Mouse (Mus musculus): ENCODE results near the gene Oxct2b.
"Not testable (repeated sequence)": the region's sequence is repeated elsewhere in the genome, so short reads cannot be mapped to it uniquely, and the experiment has no call there.

The Oxct2b gene

DNA sequence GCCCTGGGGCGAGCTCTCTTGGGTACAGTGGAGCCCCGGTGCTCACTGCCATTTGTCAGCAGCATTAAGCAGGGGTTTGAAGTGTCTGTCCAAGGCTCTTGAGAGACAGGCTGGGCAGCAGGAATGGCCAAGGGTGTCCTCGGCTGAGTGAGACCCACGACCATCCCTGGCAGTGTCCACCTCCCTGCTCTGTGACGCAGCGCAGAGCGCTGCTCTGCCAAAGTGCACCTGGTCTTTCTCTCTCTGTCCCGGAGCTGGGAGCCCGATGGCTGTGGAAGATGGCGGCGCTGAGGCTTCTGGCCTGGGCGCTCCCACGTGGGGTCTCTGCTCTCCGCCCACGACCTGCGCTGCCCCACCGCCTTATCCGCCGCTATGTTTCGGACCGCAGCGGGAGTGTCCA, at the start of gene Oxct2b:
Gene Oxct2b (plus strand): TSS at position 256 of the 400 bp plus-strand sequence.
- in situ Hi-C loops (cut with MboI), result no loop called here

DNA sequence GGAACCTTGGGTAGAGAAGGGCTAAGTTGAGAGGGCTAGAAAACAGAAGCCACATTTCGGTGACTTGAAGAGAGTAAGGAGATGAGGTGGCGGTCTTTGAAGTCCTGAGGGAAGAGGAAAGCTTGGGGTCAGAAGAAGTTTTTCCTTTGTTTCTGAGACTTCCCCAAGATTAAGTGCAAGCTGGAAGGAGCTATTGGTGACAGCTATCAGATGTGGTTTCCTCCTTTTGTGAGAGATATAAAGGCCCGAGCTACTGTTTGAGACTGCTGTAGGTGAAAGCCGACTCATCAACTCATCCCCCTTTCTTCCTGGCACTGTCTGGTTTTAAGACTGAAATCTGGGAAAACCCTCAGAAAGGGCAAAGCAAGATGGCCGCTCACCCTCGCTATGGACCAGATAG, 47.4 kb upstream of the Oxct2b start:
- in situ Hi-C loops (cut with MboI), result no loop called here

DNA sequence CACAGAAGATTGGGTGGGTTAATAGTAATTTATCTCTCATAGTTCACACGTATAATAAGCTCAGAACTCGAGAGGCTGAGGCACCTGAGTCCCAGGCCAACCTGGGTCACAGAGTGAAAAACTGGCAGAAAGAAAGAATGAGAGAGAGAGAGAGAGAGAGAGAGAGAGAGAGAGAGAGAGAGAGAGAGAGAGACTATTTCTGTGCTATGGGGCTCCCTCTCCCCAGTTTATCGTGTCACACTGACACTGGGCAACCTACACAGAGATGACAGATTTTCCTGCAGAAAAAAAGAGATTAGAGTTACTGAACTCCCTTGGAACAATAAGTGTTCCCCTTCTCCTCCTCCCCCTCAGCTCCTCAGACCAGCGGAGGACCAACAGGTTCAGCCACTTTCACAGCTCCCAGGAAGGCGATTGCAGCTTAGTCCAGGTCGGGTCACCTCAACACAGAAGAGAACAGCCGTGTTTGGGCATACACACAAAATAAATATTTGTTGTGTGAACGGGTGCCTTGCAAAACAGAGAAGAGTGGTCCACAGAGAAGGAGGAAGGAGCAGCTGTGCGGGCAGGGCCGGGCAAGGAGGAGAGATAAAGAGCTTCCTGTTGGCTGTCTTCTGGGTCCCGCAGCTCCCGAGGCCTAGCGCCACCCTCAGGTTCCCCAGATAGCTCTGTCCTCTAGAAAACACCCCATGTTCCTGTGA, 44.6 kb upstream of the Oxct2b start:
- in situ Hi-C loops (cut with MboI), result no loop called here

DNA sequence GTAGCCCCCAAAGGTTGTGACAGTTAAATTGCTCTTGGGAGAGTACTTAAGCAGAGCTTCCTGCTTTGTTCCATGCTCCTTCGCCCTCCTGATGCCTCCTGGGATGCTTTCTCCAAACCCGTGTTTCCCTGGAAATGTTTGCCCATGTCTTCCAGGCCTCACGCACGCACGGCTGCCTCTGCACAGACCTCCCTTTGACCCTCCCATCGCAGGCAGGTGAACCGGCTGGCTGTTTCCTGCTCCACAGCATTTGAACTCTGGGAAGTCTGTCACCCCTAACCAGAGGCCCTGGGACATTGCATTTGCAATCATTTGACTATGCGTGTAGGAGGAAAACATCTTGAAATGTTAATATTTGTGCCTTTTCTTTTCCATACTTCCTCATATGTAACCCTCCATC, 39.1 kb upstream of the Oxct2b start:
- in situ Hi-C loops (cut with MboI), result no loop called here

DNA sequence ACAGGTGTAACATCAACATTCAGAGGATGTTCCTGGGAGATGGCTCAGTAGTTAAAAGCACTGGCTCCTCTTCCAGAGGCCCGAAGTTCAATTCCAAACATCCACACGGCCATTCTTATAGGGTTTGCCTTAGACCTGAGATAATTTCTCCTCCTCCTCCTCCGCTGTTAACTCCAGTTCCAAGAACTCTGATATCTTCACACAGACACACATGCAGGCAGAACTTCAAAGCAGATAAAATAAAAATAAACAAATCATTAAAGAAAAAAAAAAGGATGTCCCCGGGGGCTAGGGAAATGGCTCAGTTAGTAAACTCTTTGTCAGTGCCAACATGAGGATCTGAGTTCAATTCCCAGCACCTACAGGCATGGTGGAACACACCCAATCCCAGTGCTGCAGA, 37.8 kb upstream of the Oxct2b start:
- in situ Hi-C loops (cut with MboI), result no loop called here

DNA sequence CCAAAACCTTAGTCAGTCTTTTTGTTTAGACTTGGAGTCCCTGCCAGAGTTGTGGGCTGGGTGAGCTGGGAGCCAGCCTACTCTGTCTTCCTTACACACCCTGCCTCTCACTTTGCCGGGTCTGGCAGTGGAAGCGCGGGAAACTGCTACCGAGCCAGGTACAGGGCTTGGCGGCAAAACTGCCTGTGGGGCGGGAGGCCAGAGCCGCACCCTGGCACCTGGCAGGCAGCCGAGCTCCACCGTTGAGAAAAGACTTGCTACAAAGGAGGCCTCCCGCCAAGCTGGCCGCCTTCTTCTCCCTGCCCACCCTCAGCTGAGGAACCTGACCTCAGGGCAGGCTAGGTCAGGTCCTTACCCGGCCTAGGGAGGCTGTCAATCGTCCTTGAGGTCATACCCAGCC, 35.3 kb upstream of the Oxct2b start:
- in situ Hi-C loops (cut with MboI), result loop anchor here (5.0 to 10.0 kb wide), 2 partner anchors 83 to 186 kb away; partner anchors contain the start of gene Mycl

DNA sequence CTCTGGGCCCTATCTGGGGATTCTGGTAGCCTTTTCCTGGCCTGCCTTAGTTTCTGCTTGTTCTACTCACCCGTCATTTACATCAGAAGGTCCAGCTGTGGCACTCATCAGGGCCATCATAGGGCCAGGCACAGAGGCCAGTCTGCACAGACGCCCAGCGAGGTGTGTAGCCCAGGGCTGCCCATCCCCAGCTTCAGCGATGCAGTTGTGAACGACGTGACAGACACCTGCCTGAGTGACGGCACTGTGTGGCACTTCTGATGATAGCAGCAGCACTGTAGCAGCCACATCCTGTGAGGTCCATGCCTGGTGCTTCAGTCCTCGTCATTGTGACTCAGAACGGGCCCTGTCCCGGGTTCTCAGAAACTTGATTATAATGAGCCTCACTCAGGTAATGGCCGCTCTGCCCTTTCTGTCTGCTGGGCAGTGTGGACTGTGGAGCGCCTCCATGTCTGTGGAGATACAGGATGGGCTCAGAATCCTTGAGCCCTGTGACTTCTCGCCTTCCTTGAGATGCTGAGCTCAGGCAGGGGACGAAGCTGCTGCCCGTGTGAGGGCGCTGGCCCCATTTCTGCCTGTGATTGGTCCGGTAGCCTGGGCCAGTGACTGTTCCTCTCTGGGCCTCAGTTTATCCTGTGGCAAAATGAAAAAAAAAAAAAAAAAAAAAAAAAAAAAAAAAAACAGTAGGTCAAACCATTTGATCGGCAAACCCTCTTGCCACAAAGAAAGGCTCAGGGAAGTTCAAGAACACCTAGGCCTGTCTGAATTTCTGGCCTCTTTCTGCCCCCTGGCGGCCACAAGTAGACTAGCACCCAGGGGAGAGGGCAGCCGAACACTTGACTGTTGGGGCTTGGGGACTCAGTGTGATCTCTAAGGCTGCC, 33.5 kb upstream of the Oxct2b start:
- in situ Hi-C loops (cut with MboI), result loop anchor here (5.0 to 10.0 kb wide), 2 partner anchors 85 to 188 kb away; partner anchors contain the start of gene Mycl

DNA sequence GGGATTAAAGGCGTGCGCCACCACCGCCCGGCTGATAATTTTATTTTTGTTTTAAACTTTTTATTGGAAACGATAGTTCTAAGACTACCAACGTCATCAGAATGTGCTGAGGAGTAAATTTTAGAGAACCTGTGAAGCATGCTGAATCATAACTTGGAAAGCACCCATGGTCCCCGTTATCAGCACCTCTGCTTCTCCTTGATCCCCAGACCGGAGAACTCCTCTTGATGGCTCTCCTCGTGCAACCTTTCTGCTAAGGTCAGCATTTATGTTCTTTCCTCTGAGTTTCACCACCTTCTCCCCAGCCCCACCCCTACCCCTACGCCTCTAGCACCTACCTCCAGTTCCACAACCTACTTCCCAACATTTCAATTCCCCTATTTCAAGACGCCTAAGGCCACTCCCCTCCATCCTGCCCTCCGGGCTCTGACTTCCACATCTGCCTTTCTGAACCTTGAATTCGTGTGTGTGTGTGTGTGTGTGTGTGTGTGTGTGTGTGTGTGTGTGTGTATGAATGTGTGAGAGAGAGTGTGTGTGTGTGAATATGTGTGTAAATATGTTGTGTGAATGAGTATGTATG, 32.7 kb upstream of the Oxct2b start:
- in situ Hi-C loops (cut with MboI), result loop anchor here (5.0 to 10.0 kb wide), 2 partner anchors 86 to 189 kb away; partner anchors contain the start of gene Mycl

DNA sequence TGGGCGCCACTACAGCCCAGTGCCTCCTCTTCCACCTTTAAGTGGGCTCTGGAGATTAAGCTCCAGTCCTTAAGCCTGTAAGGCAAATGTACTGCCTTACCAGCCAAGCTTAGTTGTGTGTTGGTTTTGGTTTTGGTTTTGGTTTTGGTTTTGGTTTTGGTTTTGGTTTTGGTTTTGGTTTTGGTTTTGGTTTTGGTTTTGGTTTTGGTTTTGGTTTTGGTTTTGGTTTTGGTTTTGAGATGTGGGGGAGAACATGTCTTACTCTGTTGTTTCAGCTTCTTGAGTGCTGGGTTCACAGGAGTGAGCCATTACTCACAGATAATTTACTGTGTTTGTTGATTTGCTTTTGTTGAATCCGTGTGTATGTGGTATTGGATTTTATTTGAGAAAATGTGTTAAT, 30.8 kb upstream of the Oxct2b start:
- in situ Hi-C loops (cut with MboI), result loop anchor here (10.0 kb wide), 1 partner anchor 190 kb away; no protein-coding TSS in a partner anchor

DNA sequence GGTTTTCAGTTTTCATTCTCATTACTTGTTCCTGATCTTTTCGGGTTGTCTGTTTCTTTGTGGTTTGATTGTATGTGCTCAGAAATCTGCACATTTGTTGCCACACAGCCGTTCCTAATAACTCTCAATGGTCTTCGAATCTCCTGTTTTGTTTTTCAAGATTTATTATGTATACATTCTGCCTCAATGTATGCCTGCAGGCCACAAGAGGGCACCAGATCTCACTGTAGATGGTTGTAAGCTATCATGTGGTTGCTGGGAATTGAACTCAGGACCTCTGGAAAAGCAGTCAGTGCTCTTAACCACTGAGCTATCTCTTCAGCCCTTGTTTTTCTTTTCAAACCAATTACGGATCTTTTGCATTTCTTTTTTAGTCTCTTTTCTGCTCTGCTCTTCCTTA, 29.7 kb upstream of the Oxct2b start:
- in situ Hi-C loops (cut with MboI), result loop anchor here (10.0 kb wide), 1 partner anchor 192 kb away; no protein-coding TSS in a partner anchor

DNA sequence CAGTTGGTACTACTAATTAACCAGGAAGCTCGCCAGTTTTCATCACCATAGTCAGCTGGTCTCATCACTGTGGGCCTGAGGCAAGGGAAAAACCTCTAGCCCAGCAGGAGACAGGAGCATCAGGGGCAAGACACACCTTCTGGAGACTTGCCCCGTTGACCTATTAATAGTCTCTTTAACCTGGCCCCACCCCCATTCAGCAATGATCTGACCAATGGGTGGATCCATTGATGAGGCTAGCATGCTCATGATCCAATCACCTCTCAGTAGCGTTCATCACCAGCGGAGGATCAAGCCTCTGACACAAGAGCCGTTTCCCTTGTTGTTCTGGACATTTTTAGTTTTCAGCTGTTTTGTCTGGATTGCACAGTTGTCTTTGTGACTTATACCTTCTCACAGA, 23.4 kb upstream of the Oxct2b start:
- in situ Hi-C loops (cut with MboI), result no loop called here

DNA sequence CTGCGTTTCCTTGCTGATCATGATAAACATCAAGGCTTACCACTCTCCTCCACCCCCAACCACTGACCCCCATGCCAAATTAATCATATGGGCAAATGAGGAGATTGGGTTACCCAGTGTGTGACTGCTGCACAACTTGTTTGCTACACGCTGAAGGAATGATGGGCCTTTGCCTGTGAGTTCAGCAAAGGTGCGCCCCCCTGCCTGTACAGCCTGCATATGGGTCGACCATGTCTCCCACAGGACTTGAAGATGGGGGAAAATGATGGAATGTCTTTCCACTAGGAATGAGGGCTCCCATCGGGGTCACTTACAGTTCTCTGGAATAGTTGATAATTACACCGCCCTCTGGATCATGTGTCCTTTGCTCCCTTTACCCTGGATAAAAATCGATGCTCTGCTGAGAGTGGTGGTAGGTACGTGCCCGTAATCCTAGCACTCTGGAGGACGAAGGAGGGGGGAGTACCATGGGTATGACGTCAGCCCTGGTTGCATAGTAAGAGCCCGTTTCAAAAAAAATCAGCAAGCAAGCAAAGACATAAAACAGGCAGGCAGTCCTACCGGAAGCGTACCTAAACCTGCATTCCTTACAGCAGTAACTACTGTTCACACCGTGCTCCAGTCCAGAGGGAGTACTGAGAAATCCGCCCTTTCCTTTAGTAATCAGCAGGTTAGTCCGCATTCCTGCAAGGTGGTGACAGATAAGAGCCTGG, 22.8 kb upstream of the Oxct2b start:
- in situ Hi-C loops (cut with MboI), result no loop called here

DNA sequence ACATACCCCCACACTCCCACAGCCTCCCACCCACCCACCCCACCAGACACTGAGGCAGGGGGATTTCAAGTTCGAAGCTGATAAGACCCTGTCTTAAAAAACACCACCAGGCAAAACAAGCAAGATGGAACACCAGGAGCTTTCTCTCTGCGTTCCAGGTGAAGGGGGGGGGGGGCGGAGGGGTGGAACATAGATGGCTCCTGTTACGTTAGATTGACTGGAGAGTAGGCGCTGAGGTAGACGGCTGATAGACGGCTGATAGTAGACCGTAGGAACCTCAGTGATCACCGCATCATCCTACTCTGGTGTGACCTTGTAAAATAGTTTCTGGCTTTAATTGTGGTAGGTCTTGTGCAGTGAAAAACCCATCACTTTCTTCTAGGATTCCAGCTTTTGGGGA, 22.2 kb upstream of the Oxct2b start:
- in situ Hi-C loops (cut with MboI), result no loop called here

DNA sequence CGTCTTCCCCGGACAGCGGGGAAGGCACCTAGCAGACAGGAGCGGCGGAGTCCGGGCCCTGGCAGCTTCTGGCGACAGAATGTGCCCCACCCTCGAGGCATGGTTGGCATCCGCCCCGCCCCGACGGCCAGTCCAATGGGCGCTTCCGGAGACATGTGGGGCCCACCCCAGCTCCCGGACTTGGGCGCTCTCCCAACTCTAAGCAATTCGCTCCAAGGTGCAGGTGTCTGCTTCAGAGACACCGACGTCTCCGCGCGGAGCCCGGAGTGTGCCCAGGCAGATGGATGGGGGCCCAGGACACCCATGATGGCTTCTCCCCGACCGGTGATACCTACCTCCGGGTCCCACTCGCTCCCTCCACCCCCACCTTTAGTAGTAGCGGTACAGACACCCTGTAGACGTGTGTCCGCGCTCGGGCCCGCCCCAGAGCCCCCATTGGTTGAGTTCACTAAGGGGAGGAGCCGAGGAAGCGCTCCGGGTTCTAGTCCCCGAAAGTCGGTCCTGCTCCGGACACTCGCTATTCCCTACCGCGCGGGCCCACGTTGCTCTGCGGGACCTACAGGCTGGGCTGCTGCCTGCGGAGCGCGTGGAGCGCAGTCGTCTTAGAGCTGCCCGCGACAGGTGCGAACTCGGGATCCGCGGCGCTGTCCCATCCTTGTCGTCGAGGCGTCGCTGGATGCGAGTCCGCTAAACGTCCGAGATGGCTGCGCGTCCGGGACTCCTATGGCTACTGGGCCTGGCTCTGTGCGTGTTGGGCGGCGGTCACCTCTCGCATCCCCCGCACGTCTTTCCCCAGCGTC, 11.2 kb upstream of the Oxct2b start, which contains the start of gene Bmp8b:
Gene Bmp8b (plus strand): TSS at position 515 of the 800 bp plus-strand sequence.
- in situ Hi-C loops (cut with MboI), result no loop called here

DNA sequence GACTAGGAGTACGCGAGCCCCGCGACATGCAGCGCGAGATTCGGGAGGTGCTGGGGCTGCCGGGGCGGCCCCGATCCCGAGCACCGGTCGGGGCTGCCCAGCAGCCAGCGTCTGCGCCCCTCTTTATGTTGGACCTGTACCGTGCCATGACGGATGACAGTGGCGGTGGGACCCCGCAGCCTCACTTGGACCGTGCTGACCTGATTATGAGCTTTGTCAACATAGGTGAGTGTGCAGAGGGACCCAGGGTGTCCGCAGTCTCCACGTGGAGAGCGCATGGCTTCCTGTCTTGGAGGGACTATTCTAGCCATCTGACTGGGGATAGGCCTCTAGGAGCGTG, 10.6 kb upstream of the Oxct2b start:
- in situ Hi-C loops (cut with MboI), result no loop called here

DNA sequence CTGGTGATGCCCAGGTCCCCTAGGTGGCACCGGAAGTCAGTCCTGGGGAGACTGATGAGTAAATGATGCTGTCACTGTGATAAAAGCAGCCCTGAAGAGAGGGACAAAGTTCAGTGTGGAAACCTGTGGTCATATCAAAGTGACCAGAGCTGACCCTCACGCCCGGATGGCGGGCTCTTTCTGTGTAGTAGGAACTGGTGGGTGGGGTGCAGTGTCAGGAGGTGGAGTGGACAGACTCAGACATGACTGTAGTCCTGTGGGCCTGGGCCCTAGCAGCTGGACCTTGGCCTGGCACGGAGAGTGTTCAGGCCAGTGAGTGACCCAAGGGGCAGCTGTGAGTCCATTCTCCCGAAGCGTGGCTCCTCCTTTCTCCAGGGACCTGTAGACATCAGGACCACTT, 10.1 kb upstream of the Oxct2b start:
- in situ Hi-C loops (cut with MboI), result not testable (repeated sequence)

DNA sequence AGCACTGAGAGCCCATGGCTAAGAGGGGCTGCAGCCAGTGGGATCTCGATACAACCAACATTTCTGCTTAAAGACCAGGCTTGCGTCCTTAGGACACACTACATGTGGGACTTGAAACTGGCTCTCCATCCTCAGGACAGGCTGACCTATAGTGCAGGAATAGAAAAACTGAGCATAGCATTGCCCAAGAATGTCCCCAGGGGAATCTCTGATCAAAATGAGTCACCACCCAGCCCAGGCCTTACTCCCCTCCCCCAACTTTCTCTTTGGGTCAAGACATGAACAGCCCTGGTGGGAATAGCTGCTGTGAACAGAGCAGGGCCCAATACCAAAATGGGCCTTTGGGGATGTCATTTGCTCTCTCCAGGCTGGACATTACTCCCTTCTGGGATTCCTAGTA, 9.2 kb upstream of the Oxct2b start:
- in situ Hi-C loops (cut with MboI), result no loop called here

DNA sequence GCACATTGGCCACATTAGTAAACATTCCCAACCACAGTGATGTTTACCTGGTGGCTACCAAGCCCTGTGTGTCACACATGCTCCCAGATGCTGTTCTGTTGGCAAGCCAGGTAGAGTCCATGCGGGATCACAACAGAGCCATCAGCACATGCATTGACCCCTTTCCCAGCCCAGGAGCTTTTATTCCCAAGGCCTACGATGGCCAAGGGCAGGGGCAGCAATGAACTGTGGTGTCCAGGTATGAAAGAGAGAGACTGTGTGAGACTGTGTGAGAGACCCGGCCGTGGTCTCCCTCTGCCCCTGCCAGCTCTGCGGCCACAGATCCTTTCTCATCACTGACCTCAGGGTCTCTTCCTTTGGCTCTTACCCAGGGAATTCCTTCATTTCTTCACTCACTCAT, 8.0 kb upstream of the Oxct2b start:
- in situ Hi-C loops (cut with MboI), result no loop called here

DNA sequence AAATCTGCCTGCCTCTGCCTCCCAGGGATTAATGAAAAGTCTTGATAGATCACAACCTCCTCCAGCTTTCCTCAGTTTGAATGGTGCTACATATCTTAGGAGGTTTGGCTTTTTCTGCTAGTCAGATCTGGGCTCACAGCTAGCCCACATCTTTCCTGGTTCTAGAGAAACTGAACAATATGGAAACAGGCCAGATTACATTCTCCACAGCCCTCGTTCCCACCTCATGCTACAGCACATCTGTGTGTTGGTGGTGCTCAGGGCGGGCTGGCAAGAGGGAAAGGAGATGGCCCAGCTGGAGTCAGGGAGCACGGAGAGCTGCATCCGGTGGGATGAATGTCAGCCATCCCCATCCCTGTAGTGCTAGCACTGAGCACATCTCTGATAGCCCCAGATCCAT, 5.3 kb upstream of the Oxct2b start:
- in situ Hi-C loops (cut with MboI), result no loop called here

DNA sequence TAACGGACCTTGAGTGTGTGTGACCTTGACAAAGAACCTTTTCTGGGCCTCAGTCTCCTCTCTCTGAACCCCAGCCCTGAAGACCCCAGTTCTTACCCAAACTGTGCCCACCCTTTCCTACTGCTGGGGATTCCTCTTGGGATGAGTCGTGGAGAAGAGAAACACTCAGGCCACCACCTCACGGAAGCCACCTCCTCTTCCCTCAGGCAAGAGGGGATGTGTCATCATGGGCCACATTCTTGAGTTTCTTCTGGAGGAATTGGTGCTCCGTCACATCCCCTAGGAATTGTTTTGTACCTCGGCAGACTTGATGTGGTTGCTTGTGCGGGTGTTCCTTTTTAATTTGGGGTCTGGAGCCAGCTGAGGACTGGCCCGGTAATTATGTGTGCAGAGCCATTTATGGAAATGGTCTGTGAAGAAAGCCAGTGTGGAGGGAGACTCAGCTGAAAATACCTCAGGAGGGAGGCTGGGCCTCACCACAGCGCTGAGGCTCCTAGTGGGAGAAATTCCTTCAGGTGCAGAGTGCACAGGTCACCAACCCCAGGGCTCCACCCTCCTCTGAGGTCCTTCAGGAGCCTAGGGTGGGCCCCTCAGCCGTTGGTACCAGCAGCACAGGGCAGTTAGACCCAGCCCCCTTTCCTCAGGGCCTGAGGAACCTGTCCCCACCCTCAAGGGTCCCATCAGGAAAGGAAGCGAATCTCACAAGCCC, 4.6 kb upstream of the Oxct2b start:
- in situ Hi-C loops (cut with MboI), result not testable (repeated sequence)
